Mouse (Mus musculus) erythroblast, embryonic 14.5 days (primary cell): ENCODE data around the gene Ptk6.

Experiments
- GATA1 ChIP-seq: IDR thresholded peaks from 2 replicates; pipeline ENCODE4 v1.6.1; 2012; ENCODE audit warnings: low read length, inconsistent platforms, mixed read lengths
- TAL1 ChIP-seq: IDR thresholded peaks from 3 replicates; pipeline ENCODE4 v1.6.1; 2012; ENCODE audit warnings: low read length, inconsistent platforms, mixed read lengths

GRCm38 (mm10) chr2:181239261-181239660 lies 36.7 kb upstream of the Ptk6 start:
- TF ChIP-seq TAL1 (no peak), GATA1 (no peak)
